Mouse (Mus musculus) B cell, adult 62 days (primary cell): ENCODE results near the gene Timm29. TPM values are rescaled to one million over a fixed set of nuclear protein-coding genes. Genes with fewer than 3 reads are reported as not detected.

ENCODE experiments used
- total RNA-seq: library from RNA; stranded (reverse); gene quantifications from 4 replicates; pipeline ENCODE4 v1.2.4, GENCODE M21; 2023

Gene Timm29
- total RNA-seq = 32.1 to 36.7 TPM (median 32.7 TPM) in 4 replicates

GRCm38 (mm10) chr9:21592703-21593121, at the start of gene Timm29, which contains the start of gene Yipf2:
TSS of gene Timm29 (plus strand) at chr9:21592722.
TSS of gene Yipf2 (minus strand) at chr9:21592828.

GRCm38 (mm10) chr9:21546789-21547074, 45.8 kb upstream of the Timm29 start, which contains the start of gene Carm1:
TSS of gene Carm1 (plus strand) at chr9:21546894.

GRCm38 (mm10) chr9:21615617-21616231, 23.2 kb downstream of the Timm29 start, which contains the start of gene Smarca4:
TSS of gene Smarca4 (plus strand) at chr9:21616169.

Other genes with a start within 250 kb of the Timm29 start
- 160 to 186 TPM (median 180 TPM) in 4 replicates for gene Ilf3, start 224.9 kb upstream of the Timm29 start, total RNA-seq
- gene Qtrt1, start 180.9 kb upstream of the Timm29 start, total RNA-seq = 70.2 to 88.5 TPM (median 84.2 TPM) in 4 replicates
- gene Dnm2, start 167.8 kb upstream of the Timm29 start, total RNA-seq = 230 to 250 TPM (median 233 TPM) in 4 replicates
- 5.0 to 9.0 TPM (median 6.9 TPM) in 4 replicates for gene Tmed1, start 82.5 kb upstream of the Timm29 start, total RNA-seq
- gene AB124611, start 66.5 kb upstream of the Timm29 start, total RNA-seq = 130 to 141 TPM (median 136 TPM) in 4 replicates
- 70.8 to 80.6 TPM (median 74.9 TPM) in 4 replicates for gene Carm1, start 45.8 kb upstream of the Timm29 start, total RNA-seq
- gene Yipf2, start 106 bp downstream of the Timm29 start, total RNA-seq = 13.4 to 17.8 TPM (median 15.4 TPM) in 4 replicates
- 102 to 108 TPM (median 105 TPM) in 4 replicates for gene Smarca4, start 23.4 kb downstream of the Timm29 start, total RNA-seq
- gene Ldlr, start 130.8 kb downstream of the Timm29 start, total RNA-seq = 17.1 to 22.6 TPM (median 18.9 TPM) in 4 replicates
- gene Spc24, start 167.6 kb downstream of the Timm29 start, total RNA-seq = 1.8 to 4.0 TPM (median 2.8 TPM) in 4 replicates
- 0.23 to 0.76 TPM (median 0.41 TPM) in 4 replicates for gene Kank2, start 206.0 kb downstream of the Timm29 start, total RNA-seq
- not detected in 4 replicates for gene Angptl8, start 242.8 kb downstream of the Timm29 start, total RNA-seq